Mouse (Mus musculus): ENCODE measurements around the gene 1700037H04Rik. TPM values are rescaled to one million over a fixed set of nuclear protein-coding genes. Genes with fewer than 3 reads are reported as not detected.

Gene 1700037H04Rik
- total and polyA plus RNA-seq, 2 experiments from 2014 or later = 35.9 to 48.3 TPM

GRCm38 (mm10) chr2:131166172-131166571, 6.3 kb upstream of the 1700037H04Rik start:
- DNase-seq (ENCODE audit: low spot score) = no peak
- H3K36me3 ChIP-seq (replicated peaks; ENCODE audit: control insufficient read depth, insufficient read depth, low read length) = no peaks in the 10 kb centered on the region
- no peaks in the 10 kb centered on the region for H3K4me1 ChIP-seq (ENCODE audit: control insufficient read depth, insufficient read depth)
- no peaks in the 10 kb centered on the region for H3K9me3 ChIP-seq (replicated peaks; ENCODE audit: control insufficient read depth, low read length)
- no peak overlapping the region for H3K4me3 ChIP-seq (ENCODE audit: low read depth, low read length)
- peaks cover 8% of the 10 kb centered on the region; the same call in 1 of the 2 replicates for H3K27me3 ChIP-seq (ENCODE audit: control insufficient read depth, insufficient read depth, low read length)
- 97% methylated on average over 2 of the region's 2 CpGs for WGBS
- no peak overlapping the region for H3K9ac ChIP-seq (replicated peaks; ENCODE audit: low read depth, low read length)
- no peak overlapping the region for H3K27ac ChIP-seq (ENCODE audit: low read depth)
- no peak overlapping the region for H3K4me2 ChIP-seq (ENCODE audit: low read depth, low read length)
- no peak for ATAC-seq (ENCODE audit: insufficient read depth, low read depth)
- no peak for TF ChIP-seq CTCF (IDR thresholded peaks at IDR 0.05; ENCODE audit: low read depth)

GRCm38 (mm10) chr2:131163924-131164323, 4.0 kb upstream of the 1700037H04Rik start:
- no peak overlapping the region for H3K4me3 ChIP-seq (ENCODE audit: low read depth, low read length)
- no peak overlapping the region for H3K27ac ChIP-seq (ENCODE audit: low read depth)
- 67% methylated on average over 7 of the region's 7 CpGs for WGBS
- H3K4me2 ChIP-seq (ENCODE audit: low read depth, low read length) = no peak overlapping the region
- no peak overlapping the region for H3K9ac ChIP-seq (replicated peaks; ENCODE audit: low read depth, low read length)
- ATAC-seq (ENCODE audit: insufficient read depth, low read depth) = no peak
- no peaks in the 10 kb centered on the region for H3K36me3 ChIP-seq (replicated peaks; ENCODE audit: control insufficient read depth, insufficient read depth, low read length)
- TF ChIP-seq CTCF (IDR thresholded peaks at IDR 0.05; ENCODE audit: low read depth) (no peak), EP300 (IDR thresholded peaks at IDR 0.05; ENCODE audit: low read depth) (no peak)
- no peaks in the 10 kb centered on the region for H3K9me3 ChIP-seq (replicated peaks; ENCODE audit: control insufficient read depth, low read length)
- no peak for DNase-seq (ENCODE audit: low spot score)
- H3K27me3 ChIP-seq (ENCODE audit: control insufficient read depth, insufficient read depth, low read length) = no peaks in the 10 kb centered on the region
- H3K4me1 ChIP-seq (ENCODE audit: control insufficient read depth, insufficient read depth) = peaks cover 6% of the 10 kb centered on the region; the same call in 1 of the 2 replicates

DNA sequence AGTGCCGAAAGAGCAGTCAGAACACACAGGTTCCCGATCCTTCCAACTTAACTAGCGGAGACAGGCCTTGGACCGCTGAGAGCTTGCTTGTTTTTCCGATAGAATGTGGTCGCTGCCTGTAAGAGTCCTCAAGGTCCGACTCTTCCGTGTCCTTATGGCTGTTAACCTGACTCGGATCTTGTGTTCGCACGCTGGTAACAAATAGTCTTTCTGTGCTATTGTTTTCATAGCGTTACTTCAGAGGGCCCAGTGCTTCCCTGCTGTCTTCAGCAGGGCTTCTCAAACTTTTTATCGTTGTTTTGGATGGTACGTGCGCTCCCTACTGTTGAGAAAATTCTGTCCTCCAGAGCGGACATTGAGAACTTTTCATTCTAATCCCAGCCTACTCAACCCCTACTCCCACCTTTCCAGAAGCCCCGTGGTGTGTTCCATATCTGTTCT, 810 bp upstream of the 1700037H04Rik start:
- TF ChIP-seq CTCF (IDR thresholded peaks at IDR 0.05; ENCODE audit: low read depth) = peak; percentile 49
- no peak for TF ChIP-seq EP300 (IDR thresholded peaks at IDR 0.05; ENCODE audit: low read depth)
- H3K9ac ChIP-seq (replicated peaks; ENCODE audit: low read depth, low read length) = peak overlapping the region; percentile 62
- no peaks in the 10 kb centered on the region for H3K27me3 ChIP-seq (ENCODE audit: control insufficient read depth, insufficient read depth, low read length)
- H3K4me2 ChIP-seq (ENCODE audit: low read depth, low read length) = peak overlapping the region; percentile 99
- ATAC-seq (ENCODE audit: insufficient read depth, low read depth) (peak; percentile 7), DNase-seq (ENCODE audit: low spot score) (peak; percentile 57)
- peak overlapping the region; percentile 84 for H3K27ac ChIP-seq (ENCODE audit: low read depth)
- no peaks in the 10 kb centered on the region for H3K9me3 ChIP-seq (replicated peaks; ENCODE audit: control insufficient read depth, low read length)
- H3K4me1 ChIP-seq (ENCODE audit: control insufficient read depth, insufficient read depth) = peaks cover 7% of the 10 kb centered on the region; the same call in 1 of the 2 replicates
- H3K4me3 ChIP-seq (ENCODE audit: low read depth, low read length) = peak overlapping the region; percentile 70
- 0 out of 2 replicates have a peak, but pooled peaks cover 1% of the 10 kb centered on the region for H3K36me3 ChIP-seq (replicated peaks; ENCODE audit: control insufficient read depth, insufficient read depth, low read length)
- under 1% methylated on average over 17 of the region's 17 CpGs for WGBS

DNA sequence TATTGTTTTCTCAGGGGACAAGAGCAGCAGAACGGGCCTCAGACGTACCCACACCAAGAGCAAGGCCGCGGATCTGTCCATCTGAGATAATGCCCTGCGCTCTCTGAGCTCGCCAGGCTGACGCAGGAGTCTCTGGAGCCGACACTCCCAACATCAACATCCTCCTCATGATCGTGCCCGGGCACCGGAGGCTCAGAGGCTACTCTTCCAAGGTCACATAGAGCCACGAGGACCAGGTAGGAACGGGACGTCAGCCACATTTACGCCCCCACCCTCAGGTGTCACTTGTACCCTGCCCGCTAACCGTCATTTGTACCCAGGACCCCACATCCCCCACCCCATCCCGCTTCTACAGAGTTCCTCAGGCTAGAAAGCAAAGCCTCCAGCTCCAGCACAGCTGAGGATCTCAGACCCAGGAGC, 380 bp downstream of the 1700037H04Rik start:
- H3K36me3 ChIP-seq (replicated peaks; ENCODE audit: control insufficient read depth, insufficient read depth, low read length) = peaks cover 10% of the 10 kb centered on the region; the same call in 1 of the 2 replicates
- peak overlapping the region; percentile 70 for H3K4me3 ChIP-seq (ENCODE audit: low read depth, low read length)
- peak overlapping the region; percentile 99 for H3K4me2 ChIP-seq (ENCODE audit: low read depth, low read length)
- peaks cover 7% of the 10 kb centered on the region; the same call in 1 of the 2 replicates for H3K4me1 ChIP-seq (ENCODE audit: control insufficient read depth, insufficient read depth)
- H3K9ac ChIP-seq (replicated peaks; ENCODE audit: low read depth, low read length) = peak overlapping the region; percentile 71
- H3K9me3 ChIP-seq (replicated peaks; ENCODE audit: control insufficient read depth, low read length) = no peaks in the 10 kb centered on the region
- ATAC-seq (ENCODE audit: insufficient read depth, low read depth) (peak; percentile 30), DNase-seq (ENCODE audit: low spot score) (peak; percentile 47)
- peak overlapping the region; percentile 63 for H3K27ac ChIP-seq (ENCODE audit: low read depth)
- H3K27me3 ChIP-seq (ENCODE audit: control insufficient read depth, insufficient read depth, low read length) = no peaks in the 10 kb centered on the region
- WGBS = 1% methylated on average over 18 of the region's 18 CpGs
- TF ChIP-seq EP300 (IDR thresholded peaks at IDR 0.05; ENCODE audit: low read depth) (no peak), CTCF (IDR thresholded peaks at IDR 0.05; ENCODE audit: low read depth) (no peak)

- peaks cover 15% of the 10 kb centered on the region for H3K36me3 ChIP-seq (replicated peaks; ENCODE audit: control insufficient read depth, insufficient read depth, low read length)
- H3K9me3 ChIP-seq (replicated peaks; ENCODE audit: control insufficient read depth, low read length) = no peaks in the 10 kb centered on the region
- TF ChIP-seq EP300 (IDR thresholded peaks at IDR 0.05; ENCODE audit: low read depth) = no peak
- no peak for TF ChIP-seq CTCF (IDR thresholded peaks at IDR 0.05; ENCODE audit: low read depth)
- no peak overlapping the region for H3K27ac ChIP-seq (ENCODE audit: low read depth)
- no peak overlapping the region for H3K9ac ChIP-seq (replicated peaks; ENCODE audit: low read depth, low read length)
- no peak for ATAC-seq (ENCODE audit: insufficient read depth, low read depth)
- DNase-seq (ENCODE audit: low spot score) = no peak
- no peaks in the 10 kb centered on the region for H3K27me3 ChIP-seq (ENCODE audit: control insufficient read depth, insufficient read depth, low read length)
- H3K4me3 ChIP-seq (ENCODE audit: low read depth, low read length) = no peak overlapping the region
- no peak overlapping the region for H3K4me2 ChIP-seq (ENCODE audit: low read depth, low read length)
- 85% methylated on average over 7 of the region's 7 CpGs for whole genome bisulfite sequencing
- peaks cover 7% of the 10 kb centered on the region; the same call in 1 of the 2 replicates for H3K4me1 ChIP-seq (ENCODE audit: control insufficient read depth, insufficient read depth)
Observed at GRCm38 (mm10) chr2:131156987-131157386, 2.9 kb downstream of the 1700037H04Rik start.

DNA sequence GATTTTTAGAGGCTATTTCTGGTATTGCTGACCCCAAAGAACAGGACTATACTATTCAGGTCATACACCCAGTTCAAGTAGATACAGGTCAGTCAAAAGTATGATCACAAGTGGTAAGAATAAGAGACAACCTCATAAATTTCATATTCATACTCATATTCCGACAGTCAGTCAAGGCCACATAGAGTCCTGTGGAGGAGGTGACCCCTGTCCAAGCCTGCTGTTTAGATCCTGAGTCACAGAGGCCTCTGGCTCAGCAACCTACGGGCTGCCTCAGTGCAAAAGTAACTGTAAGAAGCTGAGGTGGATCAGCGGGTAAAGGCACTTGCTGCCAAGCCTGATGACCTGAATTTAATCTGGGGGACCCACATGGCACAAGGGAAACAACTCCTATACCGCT, 5.8 kb downstream of the 1700037H04Rik start:
- Histone ChIP-seq H3K27ac (ENCODE audit: low read depth) (no peak overlapping the region), H3K36me3 (replicated peaks; ENCODE audit: control insufficient read depth, insufficient read depth, low read length) (peaks cover 29% of the 10 kb centered on the region), H3K4me3 (ENCODE audit: low read depth, low read length) (no peak overlapping the region), H3K4me2 (ENCODE audit: low read depth, low read length) (no peak overlapping the region), H3K9me3 (replicated peaks; ENCODE audit: control insufficient read depth, low read length) (no peaks in the 10 kb centered on the region), H3K9ac (replicated peaks; ENCODE audit: low read depth, low read length) (no peak overlapping the region), H3K27me3 (ENCODE audit: control insufficient read depth, insufficient read depth, low read length) (no peaks in the 10 kb centered on the region), H3K4me1 (ENCODE audit: control insufficient read depth, insufficient read depth) (0 out of 2 replicates have a peak, but pooled peaks cover 2% of the 10 kb centered on the region)
- no peak for TF ChIP-seq EP300 (IDR thresholded peaks at IDR 0.05; ENCODE audit: low read depth)
- TF ChIP-seq CTCF (IDR thresholded peaks at IDR 0.05; ENCODE audit: low read depth) = no peak
- WGBS = 89% methylated on average over 4 of the region's 4 CpGs
- DNase-seq (ENCODE audit: low spot score) (no peak), ATAC-seq (ENCODE audit: insufficient read depth, low read depth) (no peak)

Measured in heart, postnatal 0 days (tissue).